Mouse (Mus musculus): ENCODE measurements around the gene Ezh1. TPM values are rescaled to one million over a fixed set of nuclear protein-coding genes. Genes with fewer than 3 reads are reported as not detected.
"Not testable (repeated sequence)": the region's sequence is repeated elsewhere in the genome, so short reads cannot be mapped to it uniquely, and the experiment has no call there.

The Ezh1 gene
- polyA plus RNA-seq, 1 experiment from 2014 or later, result 18.7 TPM

- H3K36me3 ChIP-seq, result peaks cover 55% of the 10 kb centered on the region
- 0 out of 2 replicates have a peak overlapping the region, but pooled peaks have one; percentile 12 for H3K9ac ChIP-seq
- peaks cover 60% of the 10 kb centered on the region for H3K27me3 ChIP-seq
- peaks cover 61% of the 10 kb centered on the region for H3K4me1 ChIP-seq
- H3K9me3 ChIP-seq (replicated peaks), result no peaks in the 10 kb centered on the region
- WGBS, result 8% methylated on average over 21 of the region's 21 CpGs
- peak overlapping the region; percentile 25 for H3K4me3 ChIP-seq (replicated peaks)
- no peak overlapping the region for H3K27ac ChIP-seq (replicated peaks)
- no peak for ATAC-seq (ENCODE audit: insufficient number of reproducible peaks, low FRiP score, low TSS enrichment, low read depth)
- H3K4me2 ChIP-seq (replicated peaks), result peak overlapping the region; percentile 45
These were observed 62.0 kb downstream of the Ezh1 start for GRCm38 (mm10) chr11:101164351-101164665.

GRCm38 (mm10) chr11:101163476-101164350 is 62.5 kb downstream of the Ezh1 start:
- 22% methylated on average over 49 of the region's 49 CpGs for WGBS
- ATAC-seq (ENCODE audit: insufficient number of reproducible peaks, low FRiP score, low TSS enrichment, low read depth), result no peak

GRCm38 (mm10) chr11:101162772-101163171 is 63.5 kb downstream of the Ezh1 start:
- no peak overlapping the region for H3K4me2 ChIP-seq (replicated peaks)
- no peaks in the 10 kb centered on the region for H3K9me3 ChIP-seq (replicated peaks)
- no peak overlapping the region for H3K9ac ChIP-seq
- WGBS, result 57% methylated on average over 5 of the region's 5 CpGs
- H3K27me3 ChIP-seq, result peaks cover 51% of the 10 kb centered on the region
- peaks cover 54% of the 10 kb centered on the region for H3K36me3 ChIP-seq
- peaks cover 48% of the 10 kb centered on the region for H3K4me1 ChIP-seq
- ATAC-seq (ENCODE audit: insufficient number of reproducible peaks, low FRiP score, low TSS enrichment, low read depth), result no peak
- no peak overlapping the region for H3K4me3 ChIP-seq (replicated peaks)
- H3K27ac ChIP-seq (replicated peaks), result no peak overlapping the region

More at GRCm38 (mm10) chr11:101163476-101164350, 62.5 kb downstream of the Ezh1 start:
- H3K27ac ChIP-seq (replicated peaks), result no peak overlapping the region
- peak overlapping the region; percentile 25 for H3K4me3 ChIP-seq (replicated peaks)
- H3K9me3 ChIP-seq (replicated peaks), result no peaks in the 10 kb centered on the region
- 0 out of 2 replicates have a peak overlapping the region, but pooled peaks have one; percentile 12 for H3K9ac ChIP-seq
- H3K27me3 ChIP-seq, result peaks cover 60% of the 10 kb centered on the region
- peaks cover 55% of the 10 kb centered on the region for H3K4me1 ChIP-seq
- H3K4me2 ChIP-seq (replicated peaks), result peak overlapping the region; percentile 45
- H3K36me3 ChIP-seq, result peaks cover 55% of the 10 kb centered on the region

- no peak for ATAC-seq (ENCODE audit: insufficient number of reproducible peaks, low FRiP score, low TSS enrichment, low read depth)
- 59% methylated on average over 5 of the region's 5 CpGs for WGBS
- Histone ChIP-seq H3K27me3 (peaks cover 46% of the 10 kb centered on the region), H3K4me1 (peaks cover 43% of the 10 kb centered on the region), H3K27ac (replicated peaks) (no peak overlapping the region), H3K36me3 (peaks cover 49% of the 10 kb centered on the region), H3K9ac (no peak overlapping the region), H3K4me3 (replicated peaks) (no peak overlapping the region), H3K9me3 (replicated peaks) (no peaks in the 10 kb centered on the region), H3K4me2 (replicated peaks) (no peak overlapping the region)
These were observed 64.0 kb downstream of the Ezh1 start for GRCm38 (mm10) chr11:101162301-101162700.

GRCm38 (mm10) chr11:101161551-101161950 is 64.7 kb downstream of the Ezh1 start:
- no peak overlapping the region for H3K27ac ChIP-seq (replicated peaks)
- ATAC-seq (ENCODE audit: insufficient number of reproducible peaks, low FRiP score, low TSS enrichment, low read depth), result no peak
- peaks cover 37% of the 10 kb centered on the region for H3K4me1 ChIP-seq
- no peak overlapping the region for H3K4me3 ChIP-seq (replicated peaks)
- H3K9ac ChIP-seq, result no peak overlapping the region
- 86% methylated on average over 15 of the region's 15 CpGs for WGBS
- no peaks in the 10 kb centered on the region for H3K9me3 ChIP-seq (replicated peaks)
- no peak overlapping the region for H3K4me2 ChIP-seq (replicated peaks)
- peaks cover 42% of the 10 kb centered on the region for H3K36me3 ChIP-seq
- peaks cover 38% of the 10 kb centered on the region for H3K27me3 ChIP-seq

- H3K4me3 ChIP-seq (replicated peaks); H3K9me3 ChIP-seq (replicated peaks); H3K9ac ChIP-seq; H3K4me2 ChIP-seq (replicated peaks); ATAC-seq (ENCODE audit: insufficient number of reproducible peaks, low FRiP score, low TSS enrichment, low read depth); H3K27ac ChIP-seq (replicated peaks): not testable (repeated sequence)
- H3K4me1 ChIP-seq, result peaks cover 37% of the 10 kb centered on the region
- H3K27me3 ChIP-seq, result peaks cover 33% of the 10 kb centered on the region
- 74% methylated on average over 8 of the region's 8 CpGs for WGBS
- H3K36me3 ChIP-seq, result peaks cover 37% of the 10 kb centered on the region
These were observed 65.2 kb downstream of the Ezh1 start for GRCm38 (mm10) chr11:101160981-101161505.

GRCm38 (mm10) chr11:101160151-101160550 is 66.1 kb downstream of the Ezh1 start:
- Histone ChIP-seq H3K27me3 (peaks cover 27% of the 10 kb centered on the region), H3K4me1 (peaks cover 41% of the 10 kb centered on the region), H3K36me3 (peaks cover 30% of the 10 kb centered on the region)
- H3K9ac ChIP-seq; H3K9me3 ChIP-seq (replicated peaks); H3K4me3 ChIP-seq (replicated peaks); H3K4me2 ChIP-seq (replicated peaks); H3K27ac ChIP-seq (replicated peaks); ATAC-seq (ENCODE audit: insufficient number of reproducible peaks, low FRiP score, low TSS enrichment, low read depth): not testable (repeated sequence)
- WGBS, result 77% methylated on average over 9 of the region's 10 CpGs

GRCm38 (mm10) chr11:101155728-101156371 is 70.4 kb downstream of the Ezh1 start, which contains the start of gene Tubg2:
TSS of gene Tubg2 (plus strand) at chr11:101155907.
- 2% methylated on average over 36 of the region's 36 CpGs for WGBS
- Histone ChIP-seq H3K27me3 (no peaks in the 10 kb centered on the region), H3K4me2 (replicated peaks) (peak within 1 kb of the TSS; percentile 84), H3K4me3 (replicated peaks) (peak within 1 kb of the TSS; percentile 48), H3K9ac (peak within 1 kb of the TSS; percentile 44), H3K27ac (replicated peaks) (peak within 1 kb of the TSS; percentile 82), H3K9me3 (replicated peaks) (no peaks in the 10 kb centered on the region), H3K36me3 (no peaks in the 10 kb centered on the region), H3K4me1 (peaks cover 15% of the 10 kb centered on the region)
- ATAC-seq (ENCODE audit: insufficient number of reproducible peaks, low FRiP score, low TSS enrichment, low read depth), result peak; percentile 79

GRCm38 (mm10) chr11:101155151-101155550 is 71.1 kb downstream of the Ezh1 start:
- Histone ChIP-seq H3K36me3 (no peaks in the 10 kb centered on the region), H3K27me3 (no peaks in the 10 kb centered on the region), H3K4me3 (replicated peaks) (peak overlapping the region; percentile 48; the same call in 1 of the 2 replicates), H3K4me2 (replicated peaks) (peak overlapping the region; percentile 84), H3K4me1 (peaks cover 15% of the 10 kb centered on the region), H3K9me3 (replicated peaks) (no peaks in the 10 kb centered on the region), H3K27ac (replicated peaks) (no peak overlapping the region), H3K9ac (no peak overlapping the region)
- 55% methylated on average over 6 of the region's 6 CpGs for WGBS
- no peak for ATAC-seq (ENCODE audit: insufficient number of reproducible peaks, low FRiP score, low TSS enrichment, low read depth)

- H3K27me3 ChIP-seq, result no peaks in the 10 kb centered on the region
These were observed 71.6 kb downstream of the Ezh1 start for GRCm38 (mm10) chr11:101154648-101155047.

GRCm38 (mm10) chr11:101152825-101153224 is 73.4 kb downstream of the Ezh1 start:
- no peak overlapping the region for H3K27ac ChIP-seq (replicated peaks)
- H3K27me3 ChIP-seq, result no peaks in the 10 kb centered on the region
- peaks cover 29% of the 10 kb centered on the region for H3K4me1 ChIP-seq
- no peak overlapping the region for H3K4me2 ChIP-seq (replicated peaks)
- no peak for ATAC-seq (ENCODE audit: insufficient number of reproducible peaks, low FRiP score, low TSS enrichment, low read depth)
- WGBS, result 54% methylated on average over 1 of the region's 1 CpGs
- no peak overlapping the region for H3K4me3 ChIP-seq (replicated peaks)
- H3K36me3 ChIP-seq, result no peaks in the 10 kb centered on the region
- no peaks in the 10 kb centered on the region for H3K9me3 ChIP-seq (replicated peaks)
- no peak overlapping the region for H3K9ac ChIP-seq

More at GRCm38 (mm10) chr11:101154648-101155047, 71.6 kb downstream of the Ezh1 start:
- no peak for ATAC-seq (ENCODE audit: insufficient number of reproducible peaks, low FRiP score, low TSS enrichment, low read depth)
- Histone ChIP-seq H3K27ac (replicated peaks) (no peak overlapping the region), H3K4me2 (replicated peaks) (no peak overlapping the region), H3K9ac (no peak overlapping the region), H3K4me1 (peaks cover 18% of the 10 kb centered on the region), H3K36me3 (no peaks in the 10 kb centered on the region), H3K9me3 (replicated peaks) (no peaks in the 10 kb centered on the region), H3K4me3 (replicated peaks) (no peak overlapping the region)

All from embryonic facial prominence, embryonic 15.5 days (tissue).